Mouse (Mus musculus): ENCODE data around the gene Piga. TPM values are rescaled to one million over a fixed set of nuclear protein-coding genes. Genes with fewer than 3 reads are reported as not detected.

The Piga gene
- polyA plus RNA-seq, 1 experiment from 2014 or later = 6.1 TPM

- Histone ChIP-seq H3K27me3 (replicated peaks; ENCODE audit: insufficient read depth, low read length) (no peaks in the 10 kb centered on the region), H3K36me3 (ENCODE audit: insufficient read depth, low read length) (no peaks in the 10 kb centered on the region), H3K9me3 (ENCODE audit: low read length) (no peaks in the 10 kb centered on the region), H3K27ac (ENCODE audit: low read length) (no peak overlapping the region), H3K4me2 (replicated peaks; ENCODE audit: low read depth, low read length) (no peak overlapping the region), H3K4me1 (ENCODE audit: insufficient read depth, low read depth, low read length) (no peaks in the 10 kb centered on the region), H3K9ac (replicated peaks; ENCODE audit: low read depth) (no peak overlapping the region), H3K4me3 (ENCODE audit: low read depth, low read length) (no peak overlapping the region)
- ATAC-seq (no peak), DNase-seq (ENCODE audit: low spot score) (no peak)
- TF ChIP-seq EP300 (IDR thresholded peaks at IDR 0.05) = no peak
- WGBS = 68% methylated on average over 2 of the region's 2 CpGs
These were observed 2.8 kb upstream of the Piga start for GRCm38 (mm10) chrX:164416803-164417202.

GRCm38 (mm10) chrX:164418008-164418407, 1.6 kb upstream of the Piga start:
- H3K36me3 ChIP-seq (ENCODE audit: insufficient read depth, low read length) = no peaks in the 10 kb centered on the region
- H3K27ac ChIP-seq (ENCODE audit: low read length) = no peak overlapping the region
- TF ChIP-seq EP300 (IDR thresholded peaks at IDR 0.05) (no peak), CTCF (IDR thresholded peaks at IDR 0.05) (no peak)

GRCm38 (mm10) chrX:164419955-164420354, 368 bp downstream of the Piga start:
- WGBS = 11% methylated on average over 13 of the region's 13 CpGs
- no peak for TF ChIP-seq EP300 (IDR thresholded peaks at IDR 0.05)
- no peak for TF ChIP-seq CTCF (IDR thresholded peaks at IDR 0.05)
- Histone ChIP-seq H3K4me1 (ENCODE audit: insufficient read depth, low read depth, low read length) (no peaks in the 10 kb centered on the region), H3K27ac (ENCODE audit: low read length) (peak overlapping the region; percentile 89), H3K9ac (replicated peaks; ENCODE audit: low read depth) (peak overlapping the region; percentile 43), H3K9me3 (ENCODE audit: low read length) (no peaks in the 10 kb centered on the region), H3K27me3 (replicated peaks; ENCODE audit: insufficient read depth, low read length) (no peaks in the 10 kb centered on the region), H3K36me3 (ENCODE audit: insufficient read depth, low read length) (no peaks in the 10 kb centered on the region), H3K4me2 (replicated peaks; ENCODE audit: low read depth, low read length) (peak overlapping the region; percentile 56), H3K4me3 (ENCODE audit: low read depth, low read length) (peak overlapping the region; percentile 53)
- peak; percentile 4 for ATAC-seq
- DNase-seq (ENCODE audit: low spot score) = no peak

More at GRCm38 (mm10) chrX:164418008-164418407, 1.6 kb upstream of the Piga start:
- Histone ChIP-seq H3K27me3 (replicated peaks; ENCODE audit: insufficient read depth, low read length) (no peaks in the 10 kb centered on the region), H3K4me2 (replicated peaks; ENCODE audit: low read depth, low read length) (no peak overlapping the region), H3K4me1 (ENCODE audit: insufficient read depth, low read depth, low read length) (no peaks in the 10 kb centered on the region), H3K9me3 (ENCODE audit: low read length) (no peaks in the 10 kb centered on the region), H3K9ac (replicated peaks; ENCODE audit: low read depth) (no peak overlapping the region), H3K4me3 (ENCODE audit: low read depth, low read length) (no peak overlapping the region)
- no peak for ATAC-seq
- DNase-seq (ENCODE audit: low spot score) = no peak

GRCm38 (mm10) chrX:164420518-164420917, 931 bp downstream of the Piga start:
- Histone ChIP-seq H3K9ac (replicated peaks; ENCODE audit: low read depth) (peak overlapping the region; percentile 43), H3K27me3 (replicated peaks; ENCODE audit: insufficient read depth, low read length) (no peaks in the 10 kb centered on the region), H3K36me3 (ENCODE audit: insufficient read depth, low read length) (no peaks in the 10 kb centered on the region), H3K9me3 (ENCODE audit: low read length) (no peaks in the 10 kb centered on the region), H3K4me2 (replicated peaks; ENCODE audit: low read depth, low read length) (peak overlapping the region; percentile 56), H3K27ac (ENCODE audit: low read length) (no peak overlapping the region), H3K4me3 (ENCODE audit: low read depth, low read length) (peak overlapping the region; percentile 53), H3K4me1 (ENCODE audit: insufficient read depth, low read depth, low read length) (no peaks in the 10 kb centered on the region)
- no peak for ATAC-seq
- 32% methylated on average over 3 of the region's 3 CpGs for WGBS
- TF ChIP-seq CTCF (IDR thresholded peaks at IDR 0.05) (no peak), EP300 (IDR thresholded peaks at IDR 0.05) (no peak)
- no peak for DNase-seq (ENCODE audit: low spot score)

GRCm38 (mm10) chrX:164424821-164425220, 5.2 kb downstream of the Piga start:
- no peak overlapping the region for H3K4me3 ChIP-seq (ENCODE audit: low read depth, low read length)
- WGBS = 88% methylated on average over 1 of the region's 1 CpGs
- no peak overlapping the region for H3K27ac ChIP-seq (ENCODE audit: low read length)
- H3K4me1 ChIP-seq (ENCODE audit: insufficient read depth, low read depth, low read length) = no peaks in the 10 kb centered on the region
- no peaks in the 10 kb centered on the region for H3K9me3 ChIP-seq (ENCODE audit: low read length)
- TF ChIP-seq EP300 (IDR thresholded peaks at IDR 0.05) (no peak), CTCF (IDR thresholded peaks at IDR 0.05) (no peak)
- no peak overlapping the region for H3K4me2 ChIP-seq (replicated peaks; ENCODE audit: low read depth, low read length)
- ATAC-seq = no peak
- no peak for DNase-seq (ENCODE audit: low spot score)
- no peaks in the 10 kb centered on the region for H3K27me3 ChIP-seq (replicated peaks; ENCODE audit: insufficient read depth, low read length)
- H3K9ac ChIP-seq (replicated peaks; ENCODE audit: low read depth) = no peak overlapping the region
- no peaks in the 10 kb centered on the region for H3K36me3 ChIP-seq (ENCODE audit: insufficient read depth, low read length)

GRCm38 (mm10) chrX:164427295-164427694, 7.7 kb downstream of the Piga start:
- no peak for DNase-seq (ENCODE audit: low spot score)
- 86% methylated on average over 4 of the region's 4 CpGs for WGBS
- H3K4me1 ChIP-seq (ENCODE audit: insufficient read depth, low read depth, low read length) = no peaks in the 10 kb centered on the region
- ATAC-seq = no peak
- no peak overlapping the region for H3K9ac ChIP-seq (replicated peaks; ENCODE audit: low read depth)
- no peak for TF ChIP-seq CTCF (IDR thresholded peaks at IDR 0.05)
- TF ChIP-seq EP300 (IDR thresholded peaks at IDR 0.05) = no peak
- no peak overlapping the region for H3K4me3 ChIP-seq (ENCODE audit: low read depth, low read length)
- H3K27me3 ChIP-seq (replicated peaks; ENCODE audit: insufficient read depth, low read length) = no peaks in the 10 kb centered on the region
- H3K27ac ChIP-seq (ENCODE audit: low read length) = no peak overlapping the region
- no peaks in the 10 kb centered on the region for H3K9me3 ChIP-seq (ENCODE audit: low read length)
- no peak overlapping the region for H3K4me2 ChIP-seq (replicated peaks; ENCODE audit: low read depth, low read length)
- no peaks in the 10 kb centered on the region for H3K36me3 ChIP-seq (ENCODE audit: insufficient read depth, low read length)

GRCm38 (mm10) chrX:164428224-164428623, 8.6 kb downstream of the Piga start:
- 48% methylated on average over 2 of the region's 2 CpGs for WGBS
- no peaks in the 10 kb centered on the region for H3K4me1 ChIP-seq (ENCODE audit: insufficient read depth, low read depth, low read length)
- H3K27ac ChIP-seq (ENCODE audit: low read length) = no peak overlapping the region
- H3K27me3 ChIP-seq (replicated peaks; ENCODE audit: insufficient read depth, low read length) = no peaks in the 10 kb centered on the region
- no peak for TF ChIP-seq EP300 (IDR thresholded peaks at IDR 0.05)
- no peak for TF ChIP-seq CTCF (IDR thresholded peaks at IDR 0.05)
- H3K4me3 ChIP-seq (ENCODE audit: low read depth, low read length) = no peak overlapping the region
- no peak overlapping the region for H3K9ac ChIP-seq (replicated peaks; ENCODE audit: low read depth)
- DNase-seq (ENCODE audit: low spot score) (no peak), ATAC-seq (no peak)
- H3K9me3 ChIP-seq (ENCODE audit: low read length) = no peaks in the 10 kb centered on the region
- H3K4me2 ChIP-seq (replicated peaks; ENCODE audit: low read depth, low read length) = no peak overlapping the region
- no peaks in the 10 kb centered on the region for H3K36me3 ChIP-seq (ENCODE audit: insufficient read depth, low read length)

Measured in lung, postnatal 0 days (tissue).